Mouse (Mus musculus): ENCODE measurements at regions not wholly inside any gene's neighbourhood (a gene's known extent, or its start where the extent isn't known, plus 50 kb on each side); places are given as distances from the start of the nearest gene placed in this dataset.
"Not testable (repeated sequence)": the region's sequence is repeated elsewhere in the genome, so short reads cannot be mapped to it uniquely, and the experiment has no call there.

- no peak for DNase-seq (ENCODE audit: low spot score in 2 of 2)
Observed at GRCm38 (mm10) chr14:15872013-15872412, 377.1 kb upstream of the Ngly1 start.

DNA sequence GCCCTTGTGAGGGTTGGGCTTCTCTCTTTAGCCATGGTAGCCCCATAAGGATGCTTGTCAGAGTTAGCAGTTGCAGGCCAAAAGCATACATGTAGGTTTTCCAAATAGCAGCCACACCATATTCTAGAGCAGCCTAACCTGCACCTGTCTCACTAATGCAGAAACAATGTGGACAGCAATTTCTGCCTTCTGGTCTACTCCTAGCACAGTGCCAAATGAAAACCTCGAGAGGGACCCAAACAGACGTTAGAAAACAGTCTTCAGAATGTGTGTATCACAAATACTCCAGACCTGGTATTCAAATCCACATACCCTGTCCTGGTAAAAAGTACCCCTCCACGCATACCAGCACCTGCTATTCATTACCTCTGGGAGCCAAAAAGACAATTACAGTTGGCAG, 368.9 kb upstream of the Ngly1 start:
- no peak for DNase-seq (ENCODE audit: low spot score in 2 of 2)

DNA sequence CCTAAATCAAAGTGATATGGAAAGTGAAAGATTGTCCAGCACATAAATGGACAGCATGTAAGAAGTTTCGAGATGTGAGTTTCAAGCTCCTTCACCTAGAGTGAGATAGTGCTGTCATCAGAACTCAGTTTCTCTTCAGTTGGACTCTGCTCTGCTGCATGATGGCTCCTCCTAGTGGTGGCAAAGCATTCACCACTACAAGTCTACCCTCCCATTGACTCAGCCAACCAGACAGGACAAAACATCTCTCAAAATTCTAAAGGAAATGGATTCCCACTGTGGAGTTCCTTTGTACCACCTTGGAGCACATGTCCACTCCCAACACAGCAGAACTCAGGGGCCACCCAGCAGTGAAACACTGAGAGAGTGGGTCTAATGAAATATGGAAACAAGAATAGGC, 367.8 kb upstream of the Ngly1 start:
- DNase-seq (ENCODE audit: low spot score in 2 of 2), result peak in 1 of 2 experiments; percentile 12

DNA sequence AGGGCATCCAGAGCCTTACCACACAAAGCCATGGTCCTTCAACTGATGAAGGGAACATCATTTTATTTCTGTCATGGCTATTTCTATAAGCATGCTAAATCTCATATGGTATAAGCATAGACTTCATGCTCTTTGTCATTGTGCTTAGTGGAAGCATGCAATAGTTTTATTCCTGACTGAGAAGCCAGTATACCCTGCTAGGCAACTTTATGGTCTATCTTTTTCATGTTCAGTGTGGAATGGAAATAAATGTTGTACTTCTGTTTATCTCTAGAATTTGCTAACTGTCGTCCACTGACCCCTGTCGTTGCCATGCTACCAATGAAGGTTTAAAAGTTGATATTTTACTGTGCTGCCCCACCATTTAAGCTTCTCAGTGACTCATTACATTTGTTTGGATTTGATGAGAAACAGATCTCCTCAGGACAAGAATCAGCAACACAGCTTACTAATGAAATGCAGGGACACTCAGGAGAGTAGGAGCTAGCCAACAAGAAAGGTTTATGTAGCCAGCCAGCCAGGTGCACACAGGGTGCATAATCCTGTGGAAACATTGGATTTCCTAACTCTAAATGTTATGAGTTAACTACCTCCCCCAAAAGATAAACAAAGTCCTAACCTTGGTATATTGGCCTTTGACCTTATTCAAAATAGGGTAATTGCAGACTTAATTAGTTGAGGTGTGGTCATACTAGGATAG, 364.3 kb upstream of the Ngly1 start:
- DNase-seq (ENCODE audit: low spot score in 2 of 2), result no peak

- DNase-seq (ENCODE audit: low spot score in 2 of 2), result no peak
Observed at GRCm38 (mm10) chr14:15897098-15897497, 352.0 kb upstream of the Ngly1 start.

- not testable (repeated sequence) for DNase-seq (ENCODE audit: low spot score in 2 of 2)
Observed at GRCm38 (mm10) chr14:15906429-15906828, 342.7 kb upstream of the Ngly1 start.

DNA sequence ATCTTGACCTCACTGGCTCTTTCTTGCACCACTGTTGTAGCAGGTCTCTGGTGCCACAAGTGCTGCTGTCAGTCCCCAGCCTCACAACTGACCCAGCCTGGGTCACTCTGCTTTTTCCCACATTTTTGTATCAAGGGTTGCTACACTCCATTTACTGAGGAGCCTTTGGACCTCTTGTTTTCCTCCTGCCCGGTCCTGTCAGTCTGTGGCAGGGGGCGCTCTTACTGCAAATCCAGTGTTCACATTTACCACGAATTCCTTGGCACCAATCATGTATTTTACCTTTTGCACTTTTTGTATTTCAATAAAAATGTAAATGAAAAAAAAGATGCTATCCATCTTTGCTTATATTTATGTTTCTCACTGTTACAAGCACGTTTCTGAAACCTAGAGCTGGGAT, 335.9 kb upstream of the Ngly1 start:
- DNase-seq (ENCODE audit: low spot score in 2 of 2), result not testable (repeated sequence)

DNA sequence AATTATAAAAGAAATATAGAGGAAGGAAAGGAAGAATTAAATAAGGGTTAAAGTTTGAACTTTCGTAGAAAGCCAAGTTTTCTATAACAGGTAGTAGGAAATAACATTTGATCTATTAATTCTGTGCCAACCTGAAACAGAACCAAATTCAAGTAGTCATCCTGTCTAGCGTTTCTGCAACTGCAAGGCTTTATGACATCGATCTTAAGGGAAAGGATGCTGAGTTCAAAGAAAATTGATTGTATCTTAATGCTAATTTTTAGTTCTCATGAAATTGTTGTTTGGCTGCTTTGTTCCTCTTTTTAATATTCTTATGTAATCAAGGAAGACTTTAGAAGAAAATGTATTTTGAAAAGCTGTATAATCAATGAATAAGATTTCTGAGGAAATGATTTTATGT, 334.9 kb upstream of the Ngly1 start:
- DNase-seq (ENCODE audit: low spot score in 2 of 2), result no peak

DNA sequence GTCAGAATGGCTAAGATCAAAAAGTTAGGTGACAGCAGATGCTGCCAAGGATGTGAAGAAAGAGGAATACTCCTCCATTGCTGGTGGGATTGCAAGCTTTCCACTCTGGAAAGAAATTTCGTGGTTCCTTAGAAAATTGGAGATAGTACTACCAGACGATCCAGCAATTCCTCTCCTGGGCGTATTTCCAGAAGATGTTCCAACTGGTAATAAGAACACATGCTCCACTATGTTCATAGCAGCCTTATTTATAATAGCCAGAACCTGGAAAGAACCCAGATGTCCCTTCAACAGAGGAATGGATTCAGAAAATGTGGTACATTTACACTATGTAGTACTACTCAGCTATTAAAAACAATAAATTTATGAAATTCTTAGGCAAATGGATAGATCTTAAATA, 324.4 kb upstream of the Ngly1 start:
- DNase-seq (ENCODE audit: low spot score in 2 of 2), result not testable (repeated sequence)

DNA sequence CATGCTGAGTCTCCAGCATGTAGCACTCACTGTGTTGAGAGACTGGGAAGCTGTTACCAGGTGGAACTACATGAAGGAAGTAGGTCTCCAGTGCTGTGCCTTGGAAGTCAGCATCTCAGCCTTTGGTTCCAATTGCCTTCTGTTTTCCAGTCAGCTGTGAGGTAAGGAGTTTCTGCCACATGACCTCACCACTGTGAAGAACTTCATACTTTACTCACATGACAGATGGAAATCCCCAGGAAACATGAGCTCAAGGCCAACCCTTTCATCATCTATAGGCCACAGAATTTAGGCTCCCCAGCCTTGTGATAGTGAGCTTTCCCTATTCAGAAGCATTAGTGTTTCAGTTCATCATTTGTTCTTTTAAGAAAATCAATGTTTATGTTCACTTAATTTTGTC, 314.4 kb upstream of the Ngly1 start:
- DNase-seq (ENCODE audit: low spot score in 2 of 2), result no peak

GRCm38 (mm10) chr14:15970321-15970720, 278.8 kb upstream of the Ngly1 start:
- DNase-seq (ENCODE audit: low spot score in 2 of 2), result no peak

DNA sequence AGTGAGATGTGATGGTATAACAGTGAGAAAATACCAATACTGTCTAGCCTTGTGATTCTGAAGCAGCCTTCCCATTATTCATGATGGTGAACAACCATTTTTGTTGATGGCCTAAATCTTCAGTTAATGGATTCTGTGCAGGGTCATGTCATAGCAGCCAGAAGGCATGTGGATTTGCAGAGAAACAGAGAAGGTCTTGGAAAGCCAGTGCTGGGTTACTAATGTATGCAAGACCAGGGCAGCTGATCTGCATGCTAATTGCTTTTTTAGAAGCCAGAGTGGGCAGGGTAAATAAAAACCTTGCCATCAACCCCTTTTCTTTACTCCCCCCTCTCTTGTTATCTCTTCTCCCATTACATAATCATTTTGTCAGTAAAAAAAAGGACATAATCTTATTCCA, 278.3 kb upstream of the Ngly1 start:
- DNase-seq (ENCODE audit: low spot score in 2 of 2), result no peak

DNA sequence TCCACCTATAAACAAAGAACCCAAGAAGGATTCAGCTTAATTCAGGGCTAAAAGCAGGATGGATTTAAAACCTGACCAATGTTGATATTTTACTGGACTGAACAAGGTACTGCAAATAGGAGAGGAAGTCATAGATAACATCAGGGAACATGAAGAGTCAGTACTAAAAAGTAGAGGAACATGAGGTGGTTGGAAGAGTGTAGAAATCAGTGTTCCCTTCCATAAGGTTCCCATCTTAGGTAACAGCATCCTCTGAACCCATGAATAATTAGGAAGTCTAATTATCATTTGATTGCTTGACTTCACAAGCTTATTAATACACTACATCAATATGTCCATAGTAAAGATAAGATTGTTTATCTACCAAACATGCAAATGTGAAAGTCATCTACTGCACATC, 277.8 kb upstream of the Ngly1 start:
- no peak for DNase-seq (ENCODE audit: low spot score in 2 of 2)

DNA sequence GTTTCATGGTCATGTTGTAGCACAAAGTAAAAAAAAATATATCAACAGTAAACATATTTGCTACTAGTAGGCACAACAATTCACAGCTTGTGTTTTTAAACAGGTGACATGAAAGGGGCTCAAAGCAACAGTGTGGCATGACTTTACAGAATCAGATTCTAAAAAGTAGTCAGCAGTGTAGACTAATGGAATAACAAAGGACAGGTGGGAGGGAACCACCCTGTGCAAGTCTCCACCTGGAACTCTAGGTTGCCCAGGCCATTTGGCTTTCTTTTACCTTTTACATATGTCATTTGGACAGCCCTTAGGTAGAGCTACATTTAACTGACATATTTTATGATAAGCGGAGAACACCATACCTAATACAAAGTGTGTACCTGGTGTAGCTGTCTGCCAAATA, 271.7 kb upstream of the Ngly1 start:
- no peak for DNase-seq (ENCODE audit: low spot score in 2 of 2)

GRCm38 (mm10) chr14:15978329-15978728, 270.8 kb upstream of the Ngly1 start:
- DNase-seq (ENCODE audit: low spot score in 2 of 2), result no peak

- DNase-seq (ENCODE audit: low spot score in 2 of 2), result no peak
Observed at GRCm38 (mm10) chr14:16005409-16005808, 243.7 kb upstream of the Ngly1 start.

DNA sequence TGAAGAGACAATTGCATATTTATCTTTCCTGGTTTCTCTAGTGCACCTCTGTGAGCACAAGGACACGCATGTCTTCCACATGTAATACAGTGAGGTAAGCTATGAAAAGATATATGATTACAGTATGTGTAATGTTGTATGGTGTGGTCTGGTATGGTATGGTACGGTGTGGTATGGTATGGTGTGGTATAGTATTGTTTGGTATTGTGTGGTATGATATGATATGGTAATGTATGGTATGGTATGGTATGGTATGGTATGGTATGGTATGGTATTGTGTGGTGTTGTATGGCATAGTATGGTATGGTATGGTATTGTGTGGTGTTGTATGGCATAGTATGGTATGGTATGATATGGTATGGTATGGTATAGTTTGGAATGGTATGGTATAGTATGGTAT, 242.1 kb upstream of the Ngly1 start:
- DNase-seq (ENCODE audit: low spot score in 2 of 2), result no peak

- no peak for DNase-seq (ENCODE audit: low spot score in 2 of 2)
Observed at GRCm38 (mm10) chr14:16009778-16010177, 239.3 kb upstream of the Ngly1 start.

DNA sequence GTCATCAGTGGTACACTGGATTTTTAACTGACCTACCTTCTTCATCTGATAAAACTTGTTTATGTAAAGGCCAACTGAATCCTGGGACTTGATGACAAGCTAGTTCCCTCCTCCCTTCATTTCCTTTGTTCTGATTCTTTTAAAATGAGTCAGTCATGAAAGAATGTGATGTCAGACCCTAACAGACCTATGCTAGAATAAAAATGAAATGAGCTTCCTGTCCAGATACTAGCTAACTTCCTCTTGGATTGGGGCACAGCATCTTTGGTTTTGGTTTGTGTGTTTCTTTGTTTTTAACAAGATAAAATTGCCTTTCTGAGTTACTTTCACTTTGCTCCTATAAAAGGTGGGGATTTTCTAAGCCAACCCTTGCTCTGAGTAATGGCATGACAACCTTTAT, 225.2 kb upstream of the Ngly1 start:
- no peak for DNase-seq (ENCODE audit: low spot score in 2 of 2)

DNA sequence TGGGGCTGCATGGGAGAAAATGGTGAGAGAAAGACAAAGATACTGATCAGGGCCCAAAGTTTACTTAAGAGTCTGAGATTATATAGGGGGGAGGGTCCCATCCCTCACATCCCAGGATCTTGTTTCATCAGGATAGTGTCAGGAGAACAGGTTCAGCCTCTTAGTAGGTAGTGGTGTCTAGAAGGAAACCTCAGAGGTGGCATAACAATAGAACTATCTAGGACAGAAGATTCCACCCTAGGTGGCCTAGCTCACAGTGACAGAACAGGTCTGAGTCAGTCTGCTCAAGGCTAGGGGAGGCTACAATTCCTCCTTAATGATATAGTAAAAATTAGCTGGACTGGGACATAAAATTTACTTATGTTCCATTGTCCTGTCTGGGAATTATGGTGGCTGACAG, 211.3 kb upstream of the Ngly1 start:
- DNase-seq (ENCODE audit: low spot score in 2 of 2), result no peak

DNA sequence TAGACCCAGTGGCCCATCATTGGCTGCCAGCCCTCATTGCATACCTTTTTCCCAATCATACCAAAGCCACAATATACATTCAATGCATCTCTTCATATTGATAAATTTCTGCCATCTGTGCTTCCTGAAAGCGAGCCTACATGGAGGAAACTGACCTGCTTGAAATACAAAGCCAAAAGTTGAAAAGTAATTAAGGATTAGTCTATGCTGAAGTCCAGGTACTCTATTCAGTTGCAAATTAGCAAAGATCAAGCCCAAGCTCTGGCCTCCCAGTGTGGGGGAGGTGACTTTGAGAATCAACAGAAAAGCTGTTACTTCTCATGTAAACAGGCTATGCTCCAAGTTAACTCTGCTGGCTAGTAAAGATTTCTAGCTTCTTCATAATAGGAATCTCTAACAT, 210.7 kb upstream of the Ngly1 start:
- no peak for DNase-seq (ENCODE audit: low spot score in 2 of 2)

DNA sequence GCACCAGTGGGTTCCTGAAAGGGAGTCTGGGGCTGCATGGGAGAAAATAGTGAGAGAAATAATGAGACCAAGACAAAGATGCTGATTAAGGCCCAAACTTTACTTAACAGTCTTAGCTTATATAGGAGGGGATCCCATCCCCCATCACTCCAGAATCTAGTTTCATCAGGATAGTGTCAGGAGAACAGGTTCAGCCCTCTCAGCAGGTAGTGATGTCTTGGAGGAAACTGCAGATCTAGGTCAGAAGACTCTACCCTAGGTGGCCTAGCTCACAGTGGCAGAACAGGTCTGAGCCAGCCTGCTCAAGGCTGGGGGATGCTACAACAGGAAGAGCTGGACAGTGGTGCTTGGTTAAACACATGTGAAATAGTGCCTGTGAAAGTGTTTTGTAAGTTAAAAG, 204.6 kb upstream of the Ngly1 start:
- DNase-seq (ENCODE audit: low spot score in 2 of 2), result no peak

DNA sequence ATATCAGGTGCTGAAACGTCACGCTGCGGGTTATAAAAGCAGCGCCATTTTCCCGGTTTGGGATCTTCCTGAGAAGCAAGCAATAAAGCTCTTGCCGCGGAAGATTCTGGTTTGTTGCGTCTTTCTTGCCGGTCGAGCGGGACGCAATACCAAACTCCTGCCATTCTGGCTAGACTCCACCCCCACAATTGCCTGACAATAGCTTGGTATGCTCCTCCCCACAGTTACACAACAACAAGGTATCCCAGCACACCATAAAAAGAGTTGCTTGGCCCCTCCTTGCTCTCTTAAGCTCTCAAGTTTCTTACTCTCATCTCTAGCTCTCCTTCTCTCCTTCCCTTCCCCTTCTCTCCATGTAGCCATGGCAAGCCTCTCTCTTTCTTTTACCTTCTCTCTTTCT, 176.5 kb upstream of the Ngly1 start:
- not testable (repeated sequence) for DNase-seq (ENCODE audit: low spot score in 2 of 2)

DNA sequence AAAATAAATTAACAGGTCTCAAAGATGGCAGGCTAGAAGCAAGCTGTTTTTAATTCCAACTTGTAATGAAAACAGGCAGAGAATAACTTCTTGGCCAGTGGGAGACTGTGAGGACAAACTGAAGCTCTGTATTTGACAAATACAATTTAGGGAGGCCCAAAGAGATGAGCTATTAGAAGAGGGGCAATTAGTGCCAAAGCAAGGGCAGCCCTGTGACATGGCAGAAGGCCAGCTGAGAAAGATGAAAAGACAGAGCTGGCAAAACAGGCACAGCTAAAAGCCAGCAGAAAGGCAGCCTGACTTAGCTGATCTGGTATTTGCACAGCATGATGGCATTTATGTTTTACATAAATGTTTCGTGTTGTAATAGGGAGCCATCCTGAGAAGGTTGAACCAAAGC, 175.0 kb upstream of the Ngly1 start:
- DNase-seq (ENCODE audit: low spot score in 2 of 2), result no peak
